Mouse (Mus musculus) gastrocnemius, postnatal 14 days (tissue): ENCODE results near the gene 3110082I17Rik. TPM values are rescaled to one million over a fixed set of nuclear protein-coding genes. Genes with fewer than 3 reads are reported as not detected.

ENCODE experiments used
- DNase-seq: peaks from one replicate; pipeline ENCODE4 v3.0.0; 2021; ENCODE audit warnings: mixed read lengths
- intact Hi-C: fragments of 180-260 bp; cut with DNase I; formaldehyde crosslinking; loops from one replicate; pipeline ENCODE4 v1.15.1; 2025; ENCODE audit warnings: low total_unique reads
- total RNA-seq, 2 experiments: library from RNA; stranded (reverse); gene quantifications; 2 replicates each; pipeline ENCODE4 v1.2.3; 2021

Gene 3110082I17Rik
- total RNA-seq, 2 experiments from 2014 or later, result 9.2 TPM

DNA sequence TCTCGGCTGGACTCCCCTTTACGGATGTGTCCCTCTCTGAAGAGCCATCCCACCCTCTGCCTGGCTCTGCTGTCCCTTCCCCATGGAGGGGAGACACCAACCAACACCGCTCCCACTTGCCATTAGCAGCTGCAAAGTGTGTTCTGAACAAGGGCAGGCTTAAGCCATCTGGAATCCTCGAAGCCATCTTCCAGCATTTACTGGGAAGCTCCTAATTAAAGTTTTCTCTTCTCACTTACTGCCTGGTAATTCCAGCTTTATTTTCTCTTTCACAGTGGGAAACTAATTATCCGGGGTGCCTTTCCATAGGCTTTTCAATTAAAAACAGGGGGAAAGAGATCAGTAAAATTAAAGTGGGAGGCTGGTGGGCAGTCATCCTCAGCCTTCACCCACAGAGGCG is 28.0 kb downstream of the 3110082I17Rik start:
- intact Hi-C loops, result no loop called here
- DNase-seq, result no peak

DNA sequence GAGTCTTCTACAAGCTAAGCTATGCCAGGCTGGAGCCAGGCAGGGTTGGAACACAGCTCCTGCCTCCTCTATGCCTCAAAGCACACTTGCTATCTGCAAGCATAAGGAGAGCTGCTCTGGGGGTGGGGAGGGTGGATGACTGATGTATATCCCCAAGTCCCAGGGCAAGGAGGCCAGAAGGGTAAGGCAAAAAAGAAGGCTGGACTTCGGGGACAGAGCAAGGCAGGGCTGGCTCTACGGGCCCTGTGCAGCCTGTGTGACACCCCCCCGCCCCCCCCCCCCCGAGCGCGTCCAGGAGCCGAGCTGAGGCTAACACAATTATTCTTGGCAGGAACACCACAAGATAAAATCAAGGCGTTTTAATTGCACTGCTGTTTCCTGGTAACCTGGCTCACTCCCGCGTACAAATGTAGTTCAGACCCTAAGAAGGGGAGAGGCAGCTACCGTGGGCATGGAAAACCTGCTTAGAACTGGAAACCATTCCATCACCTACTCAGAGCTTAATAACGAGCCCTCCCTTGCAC is 30.4 kb downstream of the 3110082I17Rik start:
- intact Hi-C loops, result no loop called here
- no peak for DNase-seq

DNA sequence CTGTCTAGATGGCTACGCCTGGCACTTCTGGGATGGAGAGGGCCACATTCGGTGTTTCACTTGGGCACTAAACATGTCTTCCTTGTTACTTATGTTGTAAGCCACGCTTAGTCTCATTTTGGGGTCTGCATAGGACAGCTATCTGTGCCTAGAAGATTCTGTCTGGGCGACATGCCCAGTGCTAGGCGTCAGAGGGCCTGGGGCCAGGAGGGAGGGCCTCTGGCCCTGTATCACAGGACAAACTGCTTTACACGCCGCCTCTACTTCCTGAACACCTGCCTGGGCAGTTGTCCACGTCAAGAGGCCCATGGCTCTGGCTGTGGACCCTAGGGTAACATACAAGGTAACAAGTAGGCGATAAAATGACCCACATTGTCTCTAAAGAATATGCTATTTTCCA is 32.3 kb downstream of the 3110082I17Rik start:
- intact Hi-C loops, result no loop called here
- DNase-seq, result no peak

DNA sequence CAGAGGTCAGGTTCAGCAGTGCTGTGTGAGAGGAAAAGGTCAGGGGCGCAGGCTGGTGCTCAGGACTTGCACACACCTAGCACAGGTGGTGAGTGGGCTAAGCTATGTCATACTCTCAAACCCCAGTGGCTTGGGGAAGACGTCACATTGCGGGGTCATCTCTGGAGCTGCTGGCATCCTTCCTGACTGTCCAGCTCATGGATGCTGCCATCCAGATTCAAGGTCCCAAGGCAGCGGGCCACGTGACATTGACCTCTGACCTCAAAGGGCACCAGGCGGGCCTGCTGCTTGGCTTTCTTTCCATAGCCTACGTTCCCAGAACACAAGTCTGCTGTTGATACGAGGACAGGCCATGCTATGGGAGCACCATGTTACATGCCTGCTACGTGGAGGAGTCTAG is 33.3 kb downstream of the 3110082I17Rik start:
- intact Hi-C loops, result no loop called here
- DNase-seq, result no peak

DNA sequence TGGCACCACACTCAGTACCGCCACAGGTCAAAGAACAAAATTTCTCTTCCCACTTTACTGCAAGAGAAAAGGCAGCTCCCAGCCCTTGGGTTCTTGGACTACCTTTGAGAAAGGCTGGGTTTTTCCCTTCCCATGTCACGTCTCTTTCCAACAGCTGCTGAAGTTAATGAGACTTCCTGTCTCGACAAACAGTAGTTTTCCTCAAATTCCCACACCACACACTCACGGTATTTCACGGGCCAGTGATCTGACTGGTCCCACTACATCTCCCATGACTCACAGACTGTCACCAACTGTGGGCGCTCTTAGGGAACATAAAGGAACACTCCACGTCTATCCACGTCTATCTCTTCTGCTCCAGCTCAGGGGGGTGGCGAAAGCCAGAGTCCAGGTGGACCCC is 35.1 kb downstream of the 3110082I17Rik start:
- intact Hi-C loops, result no loop called here
- no peak for DNase-seq

DNA sequence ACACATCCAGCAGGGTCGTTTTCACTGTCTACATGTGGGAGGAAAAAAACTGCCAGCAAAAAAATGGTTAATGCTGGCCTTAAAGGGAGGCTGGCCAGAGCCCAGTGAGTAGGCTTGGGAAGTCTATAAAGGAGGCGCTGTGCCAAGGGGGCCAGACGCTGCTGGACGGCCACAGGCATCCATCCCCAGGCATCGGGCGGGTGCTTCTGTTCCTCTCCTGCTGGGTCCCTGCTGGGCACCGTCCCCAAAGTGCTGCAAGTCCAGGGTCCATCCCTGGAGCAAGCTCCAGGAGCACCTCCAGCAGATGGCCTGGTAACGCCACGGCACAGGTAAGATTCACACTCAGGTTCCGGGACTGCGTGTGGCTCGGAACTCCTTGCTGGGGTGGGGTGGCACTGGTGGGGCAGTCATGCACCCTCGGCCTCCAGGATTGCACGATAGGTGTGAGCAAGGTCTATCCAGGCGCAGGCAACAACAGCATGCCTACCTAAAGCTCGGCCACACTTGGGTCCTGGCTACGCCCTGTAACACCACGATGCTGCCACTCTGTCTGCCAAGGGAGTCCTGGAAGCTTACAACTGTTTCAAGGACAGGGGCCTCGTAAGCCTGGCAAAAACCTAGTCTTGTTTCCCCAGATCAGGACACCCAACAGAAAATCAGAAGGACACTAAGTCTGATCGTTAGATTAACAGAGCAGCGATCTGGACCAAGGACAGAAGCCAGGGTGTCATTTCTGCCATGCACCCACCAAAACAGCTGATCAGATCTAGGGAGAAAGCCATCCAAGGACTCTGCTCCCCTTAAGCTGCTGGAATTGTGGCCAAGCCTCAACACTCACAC is 37.1 kb downstream of the 3110082I17Rik start, which contains the start of gene Gper1:
Gene Gper1, plus strand, starts transcription at position 126 of the 840 bp plus-strand sequence.
- intact Hi-C loops, result no loop called here
- DNase-seq, result peak; percentile 64

DNA sequence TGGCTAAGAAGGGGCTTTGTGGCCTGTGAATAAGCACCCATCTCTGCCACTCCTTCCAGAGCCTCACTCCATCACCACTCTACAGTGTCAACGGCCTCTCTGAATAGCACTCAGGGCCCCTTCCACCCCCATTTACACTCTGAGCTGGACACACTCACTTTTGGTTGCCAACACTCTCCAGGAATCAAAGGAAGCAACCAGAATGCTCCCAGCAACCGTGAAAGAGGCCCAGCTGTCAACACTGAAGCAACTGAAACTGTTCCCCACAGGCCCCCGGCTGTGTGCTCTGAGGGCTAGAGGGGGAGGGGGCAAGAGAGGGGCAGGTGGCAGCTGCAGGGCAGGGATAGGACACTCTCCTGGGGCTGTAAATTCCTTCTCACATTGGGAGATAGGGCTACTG is 41.7 kb downstream of the 3110082I17Rik start:
- DNase-seq, result no peak
- intact Hi-C loops, result no loop called here

DNA sequence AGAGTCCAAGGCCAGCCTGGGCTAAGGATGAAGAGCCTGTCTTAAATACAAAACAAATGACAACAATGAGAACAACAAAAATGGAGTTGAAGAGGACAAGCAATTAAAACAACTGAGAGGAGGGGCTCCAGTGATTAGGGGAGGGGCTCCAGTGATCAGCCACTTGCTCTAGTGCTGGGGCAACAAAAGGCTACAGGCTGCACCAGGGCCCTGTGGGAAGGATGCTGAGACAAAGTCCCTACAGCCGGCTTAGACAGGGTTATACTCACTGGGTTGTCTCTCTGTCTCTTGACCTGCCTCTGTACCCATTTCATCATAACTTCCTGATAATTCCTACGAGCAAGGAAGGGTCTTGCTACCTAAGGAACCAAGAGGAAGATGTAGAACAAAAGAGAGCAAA is 42.2 kb downstream of the 3110082I17Rik start:
- no peak for DNase-seq
- intact Hi-C loops, result no loop called here

DNA sequence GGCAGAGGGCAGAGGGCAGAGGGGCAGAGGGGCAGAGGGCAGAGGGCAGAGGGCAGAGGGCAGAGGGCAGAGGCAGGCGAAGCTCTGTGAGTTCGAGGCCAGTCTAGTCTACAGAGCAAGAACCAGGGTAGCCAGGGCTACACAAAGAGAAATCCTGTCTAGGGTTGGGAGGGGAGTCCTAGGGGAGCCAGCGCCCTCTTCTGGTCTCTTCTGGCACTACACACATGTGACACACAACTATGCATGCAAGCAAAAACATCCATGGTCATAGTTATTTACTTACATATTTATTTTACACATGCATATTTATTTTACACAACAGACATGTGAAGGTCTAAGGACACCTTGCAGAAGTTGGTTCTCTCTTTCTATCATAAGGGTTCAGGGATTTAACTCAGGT is 42.8 kb downstream of the 3110082I17Rik start:
- intact Hi-C loops, result no loop called here
- no peak for DNase-seq

DNA sequence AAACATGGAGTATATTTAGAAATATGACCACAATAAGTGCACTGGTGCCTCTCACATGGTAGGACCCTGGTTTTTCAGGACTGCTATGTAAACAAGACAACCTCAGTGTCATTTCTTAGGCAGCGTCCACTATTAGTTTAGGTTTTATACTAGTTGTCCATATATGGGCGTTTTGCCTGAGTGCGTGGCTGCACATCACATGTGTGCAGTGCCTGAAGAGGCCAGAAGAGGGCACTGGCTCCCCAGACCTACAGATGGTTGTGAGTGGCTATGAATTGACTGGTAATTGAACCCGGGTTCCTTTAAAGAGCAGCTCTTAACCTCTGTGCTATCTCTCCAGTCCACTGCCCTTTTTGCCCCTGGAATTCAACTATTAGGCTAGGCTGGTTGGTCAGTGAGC is 43.4 kb downstream of the 3110082I17Rik start:
- no peak for DNase-seq
- intact Hi-C loops, result no loop called here

DNA sequence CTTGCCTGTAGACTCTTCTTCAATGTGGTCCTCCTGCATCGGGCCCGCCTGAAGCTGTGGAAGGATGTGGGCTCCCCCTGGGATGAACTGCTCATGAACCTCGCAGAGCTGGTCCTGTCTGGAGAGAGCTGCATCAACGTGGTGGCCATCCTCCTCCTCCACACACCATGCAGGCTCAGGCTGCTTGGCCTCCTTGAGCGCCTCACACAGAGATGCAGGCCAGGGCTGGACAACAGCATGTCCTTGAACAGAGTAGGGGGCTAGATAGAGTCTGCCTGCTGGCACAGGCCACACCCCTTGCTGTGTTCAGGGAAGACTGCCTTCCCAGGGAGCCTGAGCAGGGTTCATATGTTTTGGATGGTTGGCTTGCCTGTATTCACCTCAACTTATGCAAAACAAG is 45.3 kb downstream of the 3110082I17Rik start:
- DNase-seq, result no peak
- intact Hi-C loops, result no loop called here

DNA sequence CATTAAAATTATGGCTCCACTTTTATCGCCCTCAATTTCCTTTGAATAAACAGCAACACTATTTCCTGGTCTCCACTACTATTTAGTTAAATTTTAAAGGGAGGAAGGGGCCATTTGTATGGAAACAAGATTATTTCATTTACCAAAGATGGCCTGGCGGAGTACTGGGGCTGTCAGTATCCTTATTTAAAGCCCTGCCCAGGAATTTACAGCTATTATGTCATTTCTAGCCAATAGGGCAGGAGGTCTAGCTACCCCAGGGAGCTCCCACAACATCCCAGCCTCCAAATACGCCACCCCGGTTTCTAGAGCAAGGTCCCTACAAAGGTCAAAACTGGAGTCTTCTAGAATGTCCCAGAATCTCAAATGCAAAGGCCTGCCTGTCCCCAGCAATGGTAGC is 46.8 kb downstream of the 3110082I17Rik start:
- no peak for DNase-seq
- intact Hi-C loops, result loop anchor here (5.0 kb wide), 1 partner anchor 49 kb away; the partner anchor contains the start of gene 3110082I17Rik

DNA sequence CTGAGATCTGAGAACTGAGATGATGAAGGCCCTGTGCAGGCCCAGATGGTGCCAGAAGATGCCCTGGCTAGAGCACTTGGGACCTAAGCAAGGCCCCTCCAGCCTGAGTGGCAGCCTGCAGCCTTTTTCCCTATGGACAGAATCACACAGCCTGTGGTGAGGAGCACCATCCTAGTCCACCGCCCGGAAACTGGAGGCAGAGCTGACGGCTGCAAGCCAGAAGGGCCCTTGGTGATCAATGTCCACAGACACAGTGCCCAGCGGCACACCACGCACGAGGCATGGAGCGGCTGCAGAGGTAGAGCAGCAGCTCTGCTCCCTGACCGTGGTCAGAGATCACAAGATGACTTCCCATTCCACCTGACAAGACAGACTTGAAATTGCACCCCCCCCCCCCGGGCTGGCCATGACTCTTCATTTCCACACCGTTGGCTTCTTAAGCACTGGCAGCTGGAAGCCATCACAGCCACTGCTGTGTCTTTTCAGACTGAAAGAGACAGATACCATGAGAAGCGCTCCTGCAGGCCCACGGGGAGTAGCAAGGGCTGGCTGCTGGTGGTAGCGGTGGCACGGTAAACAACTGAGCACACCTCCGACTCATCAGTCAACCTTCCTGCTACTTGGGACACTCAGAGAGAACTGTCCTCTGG is 48.5 kb downstream of the 3110082I17Rik start:
- intact Hi-C loops, result loop anchor here (5.0 kb wide), 1 partner anchor 51 kb away; the partner anchor contains the start of gene 3110082I17Rik
- DNase-seq, result no peak

DNA sequence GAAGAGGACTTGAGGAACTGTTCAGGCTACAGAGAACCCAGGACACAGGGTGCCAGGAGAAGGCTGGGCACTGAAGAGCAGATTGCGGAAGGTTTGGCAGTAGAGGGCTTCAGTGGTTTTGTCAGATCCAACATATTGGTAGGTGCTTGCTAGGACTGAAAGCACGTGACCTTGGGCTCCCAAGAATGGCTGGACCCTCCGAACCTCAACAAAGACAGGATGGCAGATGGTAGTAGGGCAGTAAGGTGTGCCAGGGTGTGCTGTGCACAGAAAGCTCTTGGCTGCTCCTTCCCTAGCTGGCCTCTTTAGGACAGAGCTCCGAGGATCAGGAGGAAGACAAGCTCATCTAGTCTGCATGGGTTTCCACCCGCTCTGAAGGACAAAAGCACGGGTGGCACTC is 49.2 kb downstream of the 3110082I17Rik start:
- intact Hi-C loops, result loop anchor here (5.0 kb wide), 1 partner anchor 51 kb away; the partner anchor contains the start of gene 3110082I17Rik
- DNase-seq, result no peak

DNA sequence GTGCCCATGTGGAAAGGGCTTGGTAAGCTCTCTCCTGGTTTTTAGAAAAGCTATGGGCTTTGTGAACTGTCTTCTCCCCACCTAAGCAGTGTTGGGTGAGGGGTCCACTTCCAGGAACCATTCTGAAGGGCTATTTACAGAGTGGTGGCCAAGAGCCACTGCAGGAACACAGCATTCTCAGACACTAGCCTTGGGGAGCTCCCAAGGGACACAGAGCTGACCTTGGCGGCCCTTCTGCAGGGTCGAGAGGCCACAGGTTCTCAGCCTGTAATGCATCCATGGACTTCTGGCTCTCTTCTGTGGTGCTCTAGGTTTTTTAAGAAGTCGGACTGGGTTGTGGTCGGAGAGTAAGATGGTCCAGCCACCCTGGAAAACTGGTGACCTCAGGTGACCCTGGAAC is 50.3 kb downstream of the 3110082I17Rik start:
- intact Hi-C loops, result loop anchor here (5.0 kb wide), 1 partner anchor 52 kb away; the partner anchor contains the start of gene 3110082I17Rik
- no peak for DNase-seq

DNA sequence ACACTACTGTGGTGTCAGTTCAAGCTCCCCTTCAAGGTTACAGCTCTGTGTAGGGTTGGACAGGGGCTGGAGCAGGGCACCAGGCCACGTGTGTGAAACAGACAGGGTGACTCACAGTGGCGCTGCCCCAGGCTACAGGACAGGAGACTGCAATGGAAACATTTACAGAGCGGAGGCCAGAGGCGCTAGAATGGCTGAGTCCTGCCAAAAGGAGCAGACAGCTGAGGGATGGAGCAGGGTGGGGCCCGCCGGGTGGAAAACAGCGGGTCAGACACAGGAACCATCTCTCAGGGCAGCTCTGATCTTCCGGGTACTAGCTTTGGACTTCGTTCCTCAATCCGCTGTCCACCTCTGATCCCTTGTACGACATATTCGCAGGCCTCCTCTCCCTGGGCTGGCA is 50.9 kb downstream of the 3110082I17Rik start:
- intact Hi-C loops, result no loop called here
- DNase-seq, result peak; percentile 89

DNA sequence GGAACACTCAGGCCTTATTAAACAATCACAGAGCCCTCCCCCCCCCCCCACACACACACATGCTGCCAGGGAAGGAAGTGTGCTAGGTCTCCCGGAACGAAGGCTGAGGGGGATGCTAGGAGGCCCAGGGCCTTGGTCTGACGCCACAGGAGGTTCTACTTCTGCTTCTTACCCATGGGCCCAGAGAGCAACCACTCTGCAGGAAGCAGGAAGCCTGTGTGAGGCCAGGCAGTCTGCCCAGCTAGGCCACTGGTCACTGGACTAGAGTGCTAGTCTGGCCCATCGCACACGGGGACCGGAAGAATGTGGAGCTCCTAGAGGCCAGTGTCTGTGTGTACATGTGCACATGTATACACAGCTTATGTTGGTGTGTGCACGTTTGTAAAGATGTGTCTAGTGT is 51.8 kb downstream of the 3110082I17Rik start:
- intact Hi-C loops, result no loop called here
- DNase-seq, result no peak

DNA sequence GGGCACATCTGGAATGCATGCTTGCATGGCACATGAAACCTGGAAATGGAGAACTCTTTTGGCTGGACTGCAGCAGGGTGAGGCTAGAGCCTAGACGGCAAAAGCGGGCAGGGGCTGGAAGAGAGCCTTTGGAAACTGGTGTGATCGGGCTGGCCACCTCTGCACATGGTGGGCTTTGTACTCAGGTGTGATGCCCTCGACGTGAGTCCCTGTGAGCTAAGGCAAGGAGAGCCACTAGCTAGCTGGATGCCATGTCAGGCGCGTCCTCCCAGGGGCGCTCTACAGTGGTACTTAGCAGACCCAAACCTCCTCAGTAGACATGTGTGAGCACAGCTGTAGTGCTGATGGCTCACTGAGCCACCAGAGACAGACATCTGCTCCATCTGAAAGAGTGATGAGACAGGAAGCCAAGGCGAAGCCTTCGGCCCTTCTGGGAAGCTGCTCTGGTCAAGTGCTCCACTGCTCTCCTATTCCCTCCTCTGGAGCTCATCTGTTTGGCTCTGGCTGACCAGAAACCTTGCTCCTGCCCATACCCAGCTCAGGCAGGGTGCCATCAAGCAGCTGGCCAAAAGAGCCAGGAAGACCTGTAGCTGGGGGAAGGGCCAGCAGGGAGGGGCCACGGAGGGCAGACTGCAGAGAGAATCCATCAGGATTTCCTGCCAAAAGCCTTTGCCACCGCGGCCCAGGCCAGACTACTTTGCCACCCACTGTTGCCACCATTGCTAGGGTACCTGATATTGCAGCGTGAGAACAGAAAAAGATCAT is 53.0 kb downstream of the 3110082I17Rik start:
- DNase-seq, result peak; percentile 66
- intact Hi-C loops, result no loop called here

DNA sequence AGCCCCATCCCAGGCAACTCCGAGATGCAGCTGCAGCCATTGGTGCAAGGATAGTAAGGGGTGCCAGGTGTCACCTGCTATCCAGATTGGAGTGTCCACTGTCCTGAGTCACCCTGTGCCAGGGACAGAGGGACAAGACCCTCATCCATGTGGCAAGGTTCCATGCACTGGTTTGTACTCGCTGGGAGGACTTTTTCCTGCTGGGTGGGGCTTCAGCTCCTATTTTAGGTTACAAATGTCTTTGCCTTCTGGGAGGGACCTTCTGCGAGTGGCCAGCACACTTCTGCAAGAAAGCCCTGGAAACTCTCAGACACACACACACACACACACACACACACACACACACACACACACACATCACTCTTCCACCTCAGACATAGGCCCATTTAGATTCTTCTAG is 54.4 kb downstream of the 3110082I17Rik start:
- no peak for DNase-seq
- intact Hi-C loops, result no loop called here

DNA sequence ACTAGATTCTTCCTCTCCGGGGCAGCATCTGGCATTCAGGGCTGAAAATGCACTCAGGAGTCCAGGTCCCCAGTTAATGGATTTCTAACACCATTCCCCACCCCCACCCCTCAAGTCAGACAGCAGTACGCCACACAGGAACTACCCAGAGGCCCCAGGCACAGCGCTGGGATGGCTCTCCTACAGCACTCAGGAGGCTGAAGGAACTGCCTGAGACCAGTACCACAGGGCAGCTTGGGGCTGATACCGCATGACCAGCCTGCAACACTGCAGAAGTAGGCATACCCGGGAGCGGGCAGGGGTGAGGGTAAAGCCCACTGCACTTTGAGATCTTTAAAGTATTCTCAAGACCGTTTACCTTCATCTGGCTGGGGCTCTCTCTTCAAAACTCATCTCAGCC is 54.8 kb downstream of the 3110082I17Rik start:
- no peak for DNase-seq
- intact Hi-C loops, result no loop called here
